Mouse (Mus musculus): ENCODE measurements at regions not wholly inside any gene's neighbourhood (a gene's known extent, or its start where the extent isn't known, plus 50 kb on each side); places are given as distances from the start of the nearest gene placed in this dataset.

- H3K79me2 ChIP-seq (replicated peaks; ENCODE audit: control insufficient read depth, insufficient read depth, low read length): no peaks in the 10 kb centered on the region
- TF ChIP-seq CTCF (IDR thresholded peaks at IDR 0.05): no peak
- TF ChIP-seq POLR2A (IDR thresholded peaks at IDR 0.05; ENCODE audit: insufficient read depth, low read depth, low read length): no peak
- no peak for TF ChIP-seq EP300 (IDR thresholded peaks at IDR 0.05; ENCODE audit: insufficient read depth, low read depth, low read length)
- H3K27ac ChIP-seq: no peak overlapping the region
- no peak overlapping the region for H3K4me3 ChIP-seq
- DNase-seq: no peak
- no peaks in the 10 kb centered on the region for H3K4me1 ChIP-seq (ENCODE audit: control insufficient read depth, insufficient read depth, low read length)
- H3K9ac ChIP-seq (ENCODE audit: low read depth, low read length): no peak overlapping the region
- no peaks in the 10 kb centered on the region for H3K27me3 ChIP-seq (ENCODE audit: control insufficient read depth, insufficient read depth, low read length)
- WGBS: 63% methylated on average over 5 of the region's 5 CpGs
- intact Hi-C loops (cut with DNase I): no loop called here
- no peaks in the 10 kb centered on the region for H3K36me3 ChIP-seq (ENCODE audit: control insufficient read depth, insufficient read depth, low read length)
Measured at GRCm38 (mm10) chr10:17485049-17485449, 238.0 kb upstream of the Cited2 start.

GRCm38 (mm10) chr10:17485515-17485914 lies 237.5 kb upstream of the Cited2 start:
- no peak for DNase-seq
- no peaks in the 10 kb centered on the region for H3K79me2 ChIP-seq (replicated peaks; ENCODE audit: control insufficient read depth, insufficient read depth, low read length)
- TF ChIP-seq EP300 (IDR thresholded peaks at IDR 0.05; ENCODE audit: insufficient read depth, low read depth, low read length): no peak
- no peak for TF ChIP-seq CTCF (IDR thresholded peaks at IDR 0.05)
- TF ChIP-seq POLR2A (IDR thresholded peaks at IDR 0.05; ENCODE audit: insufficient read depth, low read depth, low read length): no peak
- no peaks in the 10 kb centered on the region for H3K4me1 ChIP-seq (ENCODE audit: control insufficient read depth, insufficient read depth, low read length)
- intact Hi-C loops (cut with DNase I): no loop called here
- no peaks in the 10 kb centered on the region for H3K36me3 ChIP-seq (ENCODE audit: control insufficient read depth, insufficient read depth, low read length)
- no peaks in the 10 kb centered on the region for H3K27me3 ChIP-seq (ENCODE audit: control insufficient read depth, insufficient read depth, low read length)
- no peak overlapping the region for H3K27ac ChIP-seq
- no peak overlapping the region for H3K4me3 ChIP-seq
- 65% methylated on average over 2 of the region's 2 CpGs for WGBS
- H3K9ac ChIP-seq (ENCODE audit: low read depth, low read length): no peak overlapping the region

- intact Hi-C loops (cut with DNase I): no loop called here
- H3K27ac ChIP-seq: no peak overlapping the region
- no peaks in the 10 kb centered on the region for H3K4me1 ChIP-seq (ENCODE audit: control insufficient read depth, insufficient read depth, low read length)
- no peaks in the 10 kb centered on the region for H3K27me3 ChIP-seq (ENCODE audit: control insufficient read depth, insufficient read depth, low read length)
- no peaks in the 10 kb centered on the region for H3K79me2 ChIP-seq (replicated peaks; ENCODE audit: control insufficient read depth, insufficient read depth, low read length)
- 72% methylated on average over 3 of the region's 3 CpGs for WGBS
- H3K36me3 ChIP-seq (ENCODE audit: control insufficient read depth, insufficient read depth, low read length): no peaks in the 10 kb centered on the region
- DNase-seq: no peak
- no peak overlapping the region for H3K4me3 ChIP-seq
- TF ChIP-seq POLR2A (IDR thresholded peaks at IDR 0.05; ENCODE audit: insufficient read depth, low read depth, low read length) (no peak), CTCF (IDR thresholded peaks at IDR 0.05) (no peak), EP300 (IDR thresholded peaks at IDR 0.05; ENCODE audit: insufficient read depth, low read depth, low read length) (no peak)
- no peak overlapping the region for H3K9ac ChIP-seq (ENCODE audit: low read depth, low read length)
Measured at GRCm38 (mm10) chr10:17486011-17486410, 237.0 kb upstream of the Cited2 start.

- Histone ChIP-seq H3K4me1 (ENCODE audit: control insufficient read depth, insufficient read depth, low read length) (no peaks in the 10 kb centered on the region), H3K27ac (no peak overlapping the region), H3K79me2 (replicated peaks; ENCODE audit: control insufficient read depth, insufficient read depth, low read length) (no peaks in the 10 kb centered on the region), H3K9ac (ENCODE audit: low read depth, low read length) (no peak overlapping the region), H3K4me3 (no peak overlapping the region), H3K27me3 (ENCODE audit: control insufficient read depth, insufficient read depth, low read length) (no peaks in the 10 kb centered on the region), H3K36me3 (ENCODE audit: control insufficient read depth, insufficient read depth, low read length) (no peaks in the 10 kb centered on the region)
- TF ChIP-seq POLR2A (IDR thresholded peaks at IDR 0.05; ENCODE audit: insufficient read depth, low read depth, low read length) (no peak), EP300 (IDR thresholded peaks at IDR 0.05; ENCODE audit: insufficient read depth, low read depth, low read length) (no peak), CTCF (IDR thresholded peaks at IDR 0.05) (no peak)
- WGBS: 93% methylated on average over 5 of the region's 5 CpGs
- DNase-seq: no peak
- intact Hi-C loops (cut with DNase I): no loop called here
Measured at GRCm38 (mm10) chr10:17487460-17487859, 235.6 kb upstream of the Cited2 start.

GRCm38 (mm10) chr10:17491611-17492305 lies 231.3 kb upstream of the Cited2 start:
- Histone ChIP-seq H3K79me2 (replicated peaks; ENCODE audit: control insufficient read depth, insufficient read depth, low read length) (no peaks in the 10 kb centered on the region), H3K9ac (ENCODE audit: low read depth, low read length) (no peak overlapping the region), H3K27ac (no peak overlapping the region), H3K4me3 (no peak overlapping the region), H3K27me3 (ENCODE audit: control insufficient read depth, insufficient read depth, low read length) (no peaks in the 10 kb centered on the region), H3K4me1 (ENCODE audit: control insufficient read depth, insufficient read depth, low read length) (no peaks in the 10 kb centered on the region; the same call in none of the 2 replicates), H3K36me3 (ENCODE audit: control insufficient read depth, insufficient read depth, low read length) (no peaks in the 10 kb centered on the region)
- no peak for DNase-seq
- TF ChIP-seq POLR2A (IDR thresholded peaks at IDR 0.05; ENCODE audit: insufficient read depth, low read depth, low read length) (no peak), EP300 (IDR thresholded peaks at IDR 0.05; ENCODE audit: insufficient read depth, low read depth, low read length) (no peak), CTCF (IDR thresholded peaks at IDR 0.05) (no peak)
- 91% methylated on average over 5 of the region's 5 CpGs for WGBS
- intact Hi-C loops (cut with DNase I): no loop called here

- DNase-seq: no peak
- intact Hi-C loops (cut with DNase I): no loop called here
- Histone ChIP-seq H3K36me3 (ENCODE audit: control insufficient read depth, insufficient read depth, low read length) (no peaks in the 10 kb centered on the region), H3K9ac (ENCODE audit: low read depth, low read length) (no peak overlapping the region), H3K27ac (no peak overlapping the region), H3K4me3 (no peak overlapping the region), H3K27me3 (ENCODE audit: control insufficient read depth, insufficient read depth, low read length) (no peaks in the 10 kb centered on the region), H3K4me1 (ENCODE audit: control insufficient read depth, insufficient read depth, low read length) (no peaks in the 10 kb centered on the region; the same call in none of the 2 replicates), H3K79me2 (replicated peaks; ENCODE audit: control insufficient read depth, insufficient read depth, low read length) (no peaks in the 10 kb centered on the region)
- WGBS: 62% methylated on average over 6 of the region's 6 CpGs
- TF ChIP-seq EP300 (IDR thresholded peaks at IDR 0.05; ENCODE audit: insufficient read depth, low read depth, low read length) (no peak), POLR2A (IDR thresholded peaks at IDR 0.05; ENCODE audit: insufficient read depth, low read depth, low read length) (no peak), CTCF (IDR thresholded peaks at IDR 0.05) (no peak)
Measured at GRCm38 (mm10) chr10:17493137-17493536, 229.9 kb upstream of the Cited2 start.

All from heart, adult 2 months (tissue).